Mouse (Mus musculus) layer of hippocampus, postnatal 36 days (tissue): ENCODE measurements at regions not wholly inside any gene's neighbourhood (a gene's known extent, or its start where the extent isn't known, plus 50 kb on each side); places are given as distances from the start of the nearest gene placed in this dataset.

Source experiments
- DNase-seq, 2 experiments: peaks; one replicate each; pipeline ENCODE4 v3.0.0; 2022

GRCm38 (mm10) chr3:37964083-37964482, 239.8 kb upstream of the Gm5148 start:
- DNase-seq, result peak in 1 of 2 experiments; percentile 15

- no peak for DNase-seq
Observed at GRCm38 (mm10) chr3:37962811-37963210, 238.5 kb upstream of the Gm5148 start.

- DNase-seq, result no peak
Observed at GRCm38 (mm10) chr3:37962043-37962810, 237.9 kb upstream of the Gm5148 start.

GRCm38 (mm10) chr3:37958361-37958978, 234.2 kb upstream of the Gm5148 start:
- no peak for DNase-seq

GRCm38 (mm10) chr3:37956543-37956942, 232.3 kb upstream of the Gm5148 start:
- DNase-seq, result no peak

- DNase-seq, result no peak
Observed at GRCm38 (mm10) chr3:37952891-37953290, 228.6 kb upstream of the Gm5148 start.

GRCm38 (mm10) chr3:37952251-37952650, 228.0 kb upstream of the Gm5148 start:
- no peak for DNase-seq

- DNase-seq, result no peak
Observed at GRCm38 (mm10) chr3:37943661-37944060, 219.4 kb upstream of the Gm5148 start.

- no peak for DNase-seq
Observed at GRCm38 (mm10) chr3:37940016-37940415, 215.7 kb upstream of the Gm5148 start.

GRCm38 (mm10) chr3:37938870-37939269, 214.6 kb upstream of the Gm5148 start:
- no peak for DNase-seq

- DNase-seq, result no peak
Observed at GRCm38 (mm10) chr3:37938284-37938596, 213.9 kb upstream of the Gm5148 start.

GRCm38 (mm10) chr3:37937381-37938283, 213.3 kb upstream of the Gm5148 start:
- no peak for DNase-seq

GRCm38 (mm10) chr3:37936251-37936931, 212.1 kb upstream of the Gm5148 start:
- no peak for DNase-seq

GRCm38 (mm10) chr3:37934905-37935708, 210.8 kb upstream of the Gm5148 start:
- peak in 1 of 2 experiments; percentile 3 for DNase-seq

- no peak for DNase-seq
Observed at GRCm38 (mm10) chr3:37934236-37934635, 209.9 kb upstream of the Gm5148 start.

GRCm38 (mm10) chr3:37928731-37929130, 204.4 kb upstream of the Gm5148 start:
- DNase-seq, result no peak

- no peak for DNase-seq
Observed at GRCm38 (mm10) chr3:37919450-37920156, 195.3 kb upstream of the Gm5148 start.

GRCm38 (mm10) chr3:37916786-37917479, 192.6 kb upstream of the Gm5148 start:
- DNase-seq, result no peak

GRCm38 (mm10) chr3:37916281-37916680, 192.0 kb upstream of the Gm5148 start:
- no peak for DNase-seq

- no peak for DNase-seq
Observed at GRCm38 (mm10) chr3:37915673-37916072, 191.4 kb upstream of the Gm5148 start.
